Mouse (Mus musculus) thymus, postnatal 36 days (tissue): ENCODE measurements around the gene Aaed1.

Experiments used
- DNase-seq, 2 experiments: peaks; one replicate each; pipeline ENCODE4 v3.0.0; 2022; ENCODE audit warnings: mixed read lengths in 2 of 2

Aaed1 gene

DNA sequence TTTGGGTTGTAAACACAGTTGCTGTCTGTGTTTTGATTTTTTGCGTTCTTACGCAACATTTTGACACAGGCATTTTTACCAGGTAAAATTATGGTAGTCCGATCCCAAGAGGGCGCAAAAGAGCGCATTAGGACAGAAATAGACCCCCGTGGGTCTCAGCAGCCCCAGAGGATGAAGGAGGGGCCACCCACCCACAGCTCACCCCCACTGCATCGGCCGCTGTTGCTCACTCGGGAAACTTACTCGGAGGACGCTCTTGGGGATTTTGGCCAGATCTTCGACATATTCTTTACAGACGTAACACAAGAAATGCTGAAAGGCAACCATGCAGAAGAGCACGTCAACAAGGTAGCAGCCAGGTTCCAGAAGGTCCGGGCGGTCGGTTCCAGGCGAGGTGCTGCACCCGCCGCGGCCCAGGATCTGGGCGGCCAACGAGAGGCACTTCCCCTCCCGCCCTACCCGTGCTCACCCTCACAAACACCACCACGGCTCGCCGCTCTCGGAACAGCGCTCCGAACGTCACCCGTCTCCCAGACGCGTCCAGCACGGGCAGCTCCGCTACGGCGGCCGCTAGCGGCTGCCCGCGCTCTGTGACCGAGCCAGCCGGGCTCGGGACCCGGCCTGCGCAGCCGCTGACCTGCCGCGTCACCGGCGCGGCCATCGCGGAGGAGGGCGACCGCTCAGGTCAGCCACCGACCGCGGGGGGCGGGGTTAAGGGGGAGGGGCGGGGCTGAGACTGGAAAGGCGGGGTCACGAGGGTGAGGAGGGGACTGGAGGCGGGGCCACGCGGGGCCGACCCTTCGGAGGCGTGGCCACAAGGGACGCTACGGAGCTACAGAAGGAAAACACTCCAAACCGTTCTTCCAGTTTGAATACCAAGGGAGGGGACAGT, at the start of gene Aaed1:
Aaed1 (minus strand) TSS at position 687 of the 892 bp plus-strand sequence.
- DNase-seq: peak; percentile 84 to 88

DNA sequence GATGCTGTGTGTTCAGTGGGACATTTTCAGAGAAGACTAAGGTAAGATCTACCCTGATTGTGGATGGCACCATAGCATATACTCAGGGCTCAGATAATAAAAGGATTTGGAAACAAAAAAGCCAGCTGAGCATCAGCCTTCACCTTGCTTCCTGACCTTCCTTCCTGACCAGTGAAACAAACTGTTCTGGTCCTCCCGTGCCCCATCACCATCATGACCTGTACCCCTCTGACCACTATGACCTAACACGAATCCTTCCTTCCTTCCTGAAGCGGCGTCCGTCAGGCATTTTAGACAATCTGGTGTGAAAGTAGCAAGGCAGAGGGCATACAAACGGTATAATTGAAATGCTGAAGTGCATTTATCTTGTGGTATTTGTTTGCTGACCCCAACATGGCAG, 49.6 kb upstream of the Aaed1 start:
- DNase-seq: no peak

DNA sequence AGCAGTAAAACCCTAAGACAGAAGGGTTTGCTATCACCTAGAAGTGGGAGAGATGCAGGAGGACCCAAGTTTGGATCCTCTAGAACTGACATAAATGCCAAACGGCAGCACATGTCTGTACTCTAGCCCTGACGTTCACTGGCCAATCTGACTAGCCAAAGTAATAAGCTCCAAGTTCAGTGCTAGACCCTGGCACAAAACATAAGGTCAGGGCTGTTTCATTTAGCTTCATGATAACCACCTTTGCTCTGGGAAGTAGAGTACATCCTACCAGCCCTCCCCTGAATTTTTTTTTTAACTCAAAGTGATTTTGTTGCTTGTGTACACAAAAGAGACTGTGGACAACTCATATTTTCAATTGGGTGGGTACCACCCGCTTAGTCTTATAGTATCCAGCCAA, 48.5 kb upstream of the Aaed1 start:
- no peak for DNase-seq

DNA sequence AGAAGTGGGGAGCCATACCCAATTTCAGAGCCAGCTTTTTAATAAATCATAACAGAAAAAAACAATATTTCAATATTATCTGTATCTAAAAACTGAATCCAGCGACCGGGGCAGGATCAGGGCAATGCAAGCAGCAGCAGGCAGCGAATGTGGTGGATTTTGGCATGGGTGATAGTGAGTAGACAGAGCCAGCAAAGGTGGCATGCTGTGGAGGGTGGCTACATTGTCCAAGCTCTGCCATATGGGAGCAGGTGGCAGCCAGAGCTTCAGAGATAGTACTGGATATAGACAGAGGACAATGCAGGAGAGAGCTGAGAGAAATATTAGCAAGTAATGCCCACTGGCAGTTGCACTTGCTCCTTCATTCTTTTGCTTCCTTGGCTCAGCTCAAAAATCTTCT, 47.2 kb upstream of the Aaed1 start:
- DNase-seq: no peak

DNA sequence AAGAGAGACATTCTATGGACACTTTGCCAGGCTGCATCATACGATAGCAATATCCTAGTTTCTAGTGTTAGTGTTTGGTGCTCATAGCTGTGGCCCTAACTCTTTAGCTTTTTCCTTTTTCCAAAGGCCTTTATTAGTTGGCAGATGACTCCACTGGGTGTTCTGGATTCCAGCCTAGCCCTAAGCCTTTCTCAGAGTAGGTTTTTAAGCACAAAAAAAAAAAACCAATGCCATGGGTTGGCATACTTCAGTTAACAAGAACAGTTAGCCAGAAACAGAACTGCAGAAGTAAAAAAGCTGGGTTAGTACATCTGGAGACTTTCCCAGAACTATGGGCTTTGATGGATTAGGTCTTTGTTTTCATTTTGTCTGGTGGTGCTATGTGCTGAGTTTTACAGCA, 46.0 kb upstream of the Aaed1 start:
- no peak for DNase-seq

DNA sequence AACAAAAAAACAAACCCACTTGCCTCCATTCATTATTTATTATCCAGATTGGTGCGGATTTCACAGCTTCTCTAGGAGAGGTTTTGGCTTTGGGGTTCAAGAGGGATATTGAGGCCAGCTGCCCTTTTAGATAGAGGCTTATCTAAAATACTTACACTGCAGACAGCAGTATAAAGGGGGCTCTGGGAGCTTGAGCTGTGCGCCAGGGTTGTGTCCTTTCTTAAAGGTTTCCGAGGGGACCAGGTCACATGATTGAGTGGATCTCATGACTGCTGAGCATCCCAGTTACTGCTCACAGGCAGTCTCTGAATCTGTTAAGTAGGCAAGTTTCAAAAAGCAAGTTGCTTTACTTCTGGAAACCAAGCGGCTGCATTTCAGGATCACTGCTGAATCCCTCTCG, 44.9 kb upstream of the Aaed1 start:
- DNase-seq: no peak

DNA sequence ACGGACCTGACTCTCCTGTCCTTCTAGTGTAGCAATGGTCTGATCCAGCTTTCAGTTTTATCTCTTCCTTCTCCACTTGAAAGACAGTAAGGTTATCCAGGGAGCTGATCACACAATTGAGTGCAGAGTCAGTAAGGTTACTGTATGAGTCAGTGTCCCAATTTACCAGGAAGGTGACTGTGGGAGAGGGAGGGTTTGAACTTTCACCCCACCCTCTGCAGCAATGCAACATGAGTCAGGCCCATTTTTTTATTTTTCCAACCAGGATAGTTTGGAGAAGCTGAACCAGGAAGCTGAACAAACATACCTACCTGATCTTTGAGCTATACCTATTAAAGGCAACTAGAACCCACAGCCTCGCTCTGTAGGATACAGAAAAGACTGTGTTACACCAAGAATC, 37.0 kb upstream of the Aaed1 start:
- DNase-seq: no peak

DNA sequence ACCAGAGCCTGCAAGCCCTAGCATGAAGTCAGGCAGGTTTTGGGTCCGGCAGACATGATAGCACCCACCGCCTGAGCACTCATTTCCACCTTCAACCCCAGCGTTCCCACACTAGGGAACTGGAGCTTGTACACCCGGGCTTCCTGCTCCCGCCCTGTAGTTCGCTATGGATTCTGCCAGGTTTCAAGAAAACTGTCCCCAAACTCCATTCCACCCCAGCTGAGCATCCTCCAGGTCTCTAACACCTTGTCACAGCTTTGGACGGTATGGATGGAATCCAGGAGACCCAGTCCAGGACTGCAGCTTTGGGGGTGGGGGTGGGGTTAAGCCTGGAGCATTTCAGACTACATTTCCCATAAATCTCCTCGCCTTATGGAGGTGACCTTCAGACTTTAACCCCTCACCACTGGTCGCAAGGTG, 31.6 kb upstream of the Aaed1 start:
- DNase-seq: no peak

DNA sequence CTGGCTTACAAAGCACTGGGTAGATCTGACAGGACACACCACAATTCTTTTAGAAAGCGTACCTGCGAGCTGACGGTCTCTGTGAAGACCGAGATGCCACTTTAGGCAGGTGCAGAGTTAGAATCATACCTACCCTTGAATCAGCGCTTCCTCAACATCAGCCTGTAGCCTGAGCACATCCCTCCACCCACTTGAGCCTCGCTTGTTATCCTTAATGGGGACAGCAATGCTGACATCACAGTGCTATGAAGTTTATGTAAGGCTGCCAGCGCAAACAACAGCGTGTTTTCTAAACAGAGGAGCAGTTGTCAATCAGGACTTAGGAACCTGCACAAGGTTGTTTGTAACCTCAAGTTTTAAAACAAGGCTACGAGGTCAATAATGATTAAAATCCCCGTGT, 31.1 kb upstream of the Aaed1 start:
- no peak for DNase-seq

DNA sequence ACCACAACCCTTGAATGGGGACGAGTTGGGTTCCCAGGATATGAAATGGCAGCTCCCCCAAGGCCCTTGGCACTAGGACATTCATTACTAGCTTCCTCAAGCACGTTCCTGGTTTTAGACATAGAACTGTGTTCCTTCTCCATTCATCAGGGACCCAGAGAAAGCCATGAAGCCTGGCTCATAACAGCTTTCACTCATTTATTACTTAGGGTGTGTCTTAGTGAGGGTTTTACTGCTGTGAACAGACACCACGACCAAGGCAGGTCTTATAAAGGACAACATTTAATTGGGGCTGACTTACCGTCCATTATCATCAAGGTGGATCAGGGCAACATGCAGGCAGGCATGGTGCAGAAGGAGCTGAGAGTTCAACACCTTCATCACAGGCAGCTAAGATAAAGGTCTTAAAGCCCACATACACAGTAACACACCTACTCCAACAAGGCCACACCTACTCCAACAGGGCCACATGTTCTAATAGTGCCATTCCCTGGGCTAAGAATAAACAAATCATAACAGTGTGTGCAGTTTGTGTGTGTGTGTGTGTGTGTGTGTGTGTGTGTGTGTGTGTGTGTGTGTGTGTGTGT, 23.1 kb upstream of the Aaed1 start:
- no peak for DNase-seq

DNA sequence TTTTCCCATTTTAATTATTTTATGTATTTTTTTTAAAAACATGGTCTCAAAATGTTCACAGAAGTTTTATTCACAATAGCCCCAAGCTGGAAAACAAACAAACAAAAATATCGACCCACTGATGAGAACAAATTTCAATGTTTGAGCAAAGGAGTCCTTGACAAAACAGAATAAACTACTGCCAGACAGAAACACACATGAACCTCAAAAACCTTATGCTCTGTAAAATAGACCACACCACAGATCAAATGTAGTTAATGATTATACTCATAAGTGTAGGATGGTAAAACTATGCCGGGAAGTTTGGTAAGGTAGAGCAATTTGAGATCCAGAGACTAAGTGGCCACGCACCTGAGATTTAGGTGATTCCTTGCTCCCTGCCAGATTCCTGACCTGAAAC, 20.6 kb upstream of the Aaed1 start:
- DNase-seq: no peak

DNA sequence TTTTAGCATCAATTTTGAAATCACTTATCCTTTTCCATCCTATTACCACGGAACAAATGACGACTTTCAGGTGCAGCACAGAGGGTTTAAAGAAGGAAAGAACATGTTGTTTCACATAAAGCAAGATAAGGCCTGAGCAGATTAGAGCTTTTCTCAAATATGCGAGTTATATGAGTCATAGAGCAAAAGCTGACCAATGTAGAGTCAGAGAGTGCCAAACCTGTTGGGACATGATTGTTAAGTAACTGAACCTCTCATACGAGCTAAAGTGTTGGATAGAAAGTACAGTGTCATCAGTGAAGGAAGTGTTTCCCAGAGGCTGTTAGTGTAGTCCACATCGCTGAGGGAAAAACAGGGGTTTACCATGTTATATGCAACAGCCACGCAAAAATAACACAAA, 19.8 kb upstream of the Aaed1 start:
- no peak for DNase-seq

DNA sequence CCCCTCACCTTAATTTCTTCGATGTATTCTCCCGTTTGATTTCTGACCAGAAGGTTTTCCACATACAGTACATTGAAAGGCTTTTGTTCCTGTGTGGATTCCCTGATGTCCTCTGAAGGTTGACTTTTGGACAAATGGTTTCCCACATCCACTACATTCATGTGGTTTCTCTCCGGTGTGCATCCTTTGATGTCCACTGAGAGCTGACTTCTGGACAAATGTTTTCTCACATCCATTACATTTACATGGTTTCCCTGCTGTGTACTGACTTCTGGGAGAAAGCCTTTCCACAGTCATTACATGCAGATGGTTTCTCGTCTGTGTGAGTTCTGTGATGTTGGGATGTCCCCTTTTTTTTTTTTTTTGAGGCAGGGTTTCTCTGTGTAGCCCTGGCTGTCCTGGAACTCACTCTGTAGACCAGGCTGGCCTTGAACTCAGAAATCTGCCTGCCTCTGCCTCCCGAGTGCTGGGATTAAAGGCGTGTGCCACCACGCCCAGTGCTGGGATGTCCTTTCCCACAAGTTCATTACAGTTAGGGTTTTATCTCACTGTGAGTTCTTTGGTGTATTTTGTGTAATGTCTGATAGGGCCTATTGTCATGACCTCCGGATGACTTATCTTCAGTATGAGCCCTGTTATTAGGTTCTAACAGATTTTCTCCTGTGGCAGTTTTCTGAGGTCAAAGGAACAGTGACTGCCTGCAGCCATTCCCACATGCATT, 10.2 kb upstream of the Aaed1 start:
- no peak for DNase-seq

DNA sequence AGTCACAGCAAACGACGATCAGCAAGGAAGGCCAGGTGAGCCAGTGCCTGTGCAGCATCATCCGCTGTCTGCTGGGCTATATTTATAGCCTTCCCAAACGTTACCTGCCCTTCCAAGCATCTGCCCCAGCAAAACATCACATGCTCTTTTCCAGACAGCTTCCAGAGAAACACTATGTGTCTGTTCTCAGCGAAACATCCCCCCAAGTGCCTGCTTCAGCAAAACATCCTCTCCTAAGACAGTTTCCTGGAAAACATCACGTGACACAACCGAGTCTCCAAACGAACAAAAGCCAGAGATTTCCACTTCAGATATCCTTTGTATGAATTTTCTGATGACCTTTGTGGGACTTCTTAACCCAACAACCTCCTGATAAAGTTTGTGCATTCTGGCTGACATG, 7.8 kb upstream of the Aaed1 start:
- DNase-seq: no peak

DNA sequence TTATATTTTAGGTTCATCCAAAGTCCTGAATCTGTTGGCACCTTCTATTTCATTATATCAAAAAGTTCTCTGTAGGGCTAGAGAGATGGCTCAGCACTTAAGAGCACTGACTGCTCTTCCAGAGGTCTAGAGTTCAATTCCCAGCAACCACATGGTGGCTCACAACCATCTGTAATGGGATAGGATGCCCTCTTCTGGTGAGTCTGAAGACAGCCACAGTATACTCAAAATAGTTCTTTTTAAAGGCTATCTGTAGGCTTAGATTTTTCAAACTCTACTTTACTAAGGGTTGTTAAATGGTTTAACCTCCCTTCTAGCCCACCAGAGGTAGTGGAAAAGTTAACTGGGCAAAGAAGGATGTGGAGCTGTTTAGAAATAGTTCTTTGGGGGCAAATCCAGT, 7.3 kb upstream of the Aaed1 start:
- DNase-seq: no peak

DNA sequence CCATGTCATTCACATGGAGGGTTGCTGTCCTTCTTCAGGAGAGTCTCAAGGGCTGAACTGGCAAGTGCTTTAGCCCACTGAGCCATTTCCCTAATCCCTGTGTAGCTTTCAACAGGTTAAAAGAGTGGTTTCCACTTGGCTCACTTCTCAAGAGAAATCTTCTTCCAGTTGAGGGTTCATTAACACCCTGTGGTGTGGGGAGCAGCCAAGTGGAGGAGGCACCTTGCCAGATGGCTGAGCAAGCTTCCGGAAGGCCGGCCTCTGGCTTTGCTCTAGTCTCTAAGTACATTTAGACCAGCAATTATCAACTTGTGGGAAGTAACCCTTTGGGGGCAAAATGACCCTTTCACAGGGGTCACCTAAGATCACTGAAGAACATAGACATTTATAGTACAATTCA, 5.8 kb upstream of the Aaed1 start:
- DNase-seq: no peak

DNA sequence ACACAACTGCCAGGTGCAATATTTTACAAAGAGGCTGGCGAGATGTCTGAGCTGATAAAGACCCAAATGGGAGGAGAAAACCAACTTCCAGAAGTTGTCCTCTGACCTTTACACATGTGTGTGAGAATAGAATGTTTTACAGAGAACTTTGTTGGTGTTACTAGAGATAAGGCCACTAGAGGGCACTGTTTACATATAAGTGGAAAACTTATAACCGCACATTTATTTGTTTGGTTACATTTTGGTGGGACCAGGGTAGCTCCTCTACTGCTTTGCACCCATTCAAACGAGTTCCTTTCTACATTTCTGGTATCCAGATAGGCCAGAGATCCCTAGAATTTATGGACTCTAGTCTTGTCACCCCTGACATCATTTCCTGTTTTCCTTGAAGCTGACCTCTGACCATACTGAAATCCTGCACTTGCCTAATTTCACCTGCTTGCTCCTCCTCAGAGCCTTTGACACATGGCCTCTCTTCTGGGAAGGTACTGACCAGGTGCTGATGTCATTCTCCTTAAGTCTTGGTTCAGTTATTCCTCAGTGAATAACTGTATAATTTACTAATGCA, 3.1 kb upstream of the Aaed1 start:
- DNase-seq: no peak

DNA sequence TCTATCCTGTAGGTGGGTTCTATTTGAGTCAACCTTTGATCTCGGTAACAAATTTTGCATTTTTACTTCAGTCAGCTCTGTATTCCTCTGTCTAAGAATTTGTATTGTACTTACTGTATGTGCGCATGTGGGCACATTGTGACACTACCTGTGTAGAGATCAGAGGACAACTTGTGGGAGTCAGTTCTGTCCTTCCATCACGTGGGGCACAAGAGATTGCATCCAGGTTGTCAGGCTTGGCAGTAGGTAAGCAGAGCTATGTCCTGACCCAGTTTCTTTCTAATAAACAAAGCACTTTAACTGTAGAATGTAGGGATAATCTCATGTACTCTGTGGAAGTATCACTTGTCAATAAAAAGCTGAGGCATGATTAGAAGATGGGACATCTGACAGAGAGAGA, 1.5 kb upstream of the Aaed1 start:
- DNase-seq: no peak

DNA sequence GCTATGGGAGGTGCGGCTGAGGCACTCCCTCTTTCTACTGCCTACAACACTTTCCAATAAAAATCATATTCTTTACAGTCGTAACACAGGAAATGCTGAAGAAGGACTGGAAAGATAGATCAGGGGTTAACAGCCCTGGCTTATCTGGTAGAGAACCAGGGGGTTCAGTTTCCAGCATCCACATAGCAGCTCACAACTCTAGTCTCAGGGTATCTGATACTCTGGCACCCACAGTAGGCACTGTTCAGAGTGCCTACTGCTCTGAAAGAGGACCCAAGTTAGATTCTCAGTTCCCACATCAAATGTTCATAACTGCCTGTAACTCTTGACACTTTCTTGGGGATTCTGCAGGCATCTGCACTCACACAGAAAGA, 393 bp upstream of the Aaed1 start:
- no peak for DNase-seq

DNA sequence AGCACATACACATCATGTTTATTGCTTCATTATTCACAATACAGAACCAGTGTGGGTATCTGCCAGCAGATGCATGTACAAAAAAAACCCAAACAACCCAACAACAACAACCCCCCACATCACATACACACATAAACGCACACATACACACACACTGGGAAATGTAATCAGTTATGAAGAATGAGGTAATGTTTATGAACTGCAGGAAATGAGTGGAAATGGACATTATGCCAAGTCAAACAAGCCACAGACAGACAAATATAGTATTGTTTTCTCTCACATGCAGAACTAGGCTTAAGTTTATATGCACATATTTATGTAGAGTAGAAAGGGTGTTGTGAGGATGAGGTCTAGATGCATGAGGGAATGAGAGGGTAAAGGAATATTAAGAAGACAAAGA, 1.2 kb downstream of the Aaed1 start:
- no peak for DNase-seq

DNA sequence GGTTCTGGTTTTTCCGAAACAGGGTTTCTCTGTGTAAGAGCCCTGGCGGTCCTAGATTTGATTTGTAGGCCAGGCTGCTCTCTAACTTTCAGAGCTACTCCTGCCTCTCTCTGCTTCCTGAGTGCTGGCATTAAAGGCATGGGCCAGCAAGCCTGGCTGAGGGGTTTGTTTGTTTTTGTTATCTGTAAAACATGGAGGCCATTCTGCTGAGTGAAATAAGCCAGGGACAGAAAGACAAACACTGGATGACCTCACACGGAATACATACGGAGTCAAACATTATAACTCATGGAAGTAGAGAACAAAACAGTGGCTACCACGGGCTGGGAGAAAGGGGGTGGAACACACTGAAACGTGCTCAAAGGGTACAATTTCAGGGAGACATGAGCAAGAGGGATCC, 1.9 kb downstream of the Aaed1 start:
- no peak for DNase-seq

DNA sequence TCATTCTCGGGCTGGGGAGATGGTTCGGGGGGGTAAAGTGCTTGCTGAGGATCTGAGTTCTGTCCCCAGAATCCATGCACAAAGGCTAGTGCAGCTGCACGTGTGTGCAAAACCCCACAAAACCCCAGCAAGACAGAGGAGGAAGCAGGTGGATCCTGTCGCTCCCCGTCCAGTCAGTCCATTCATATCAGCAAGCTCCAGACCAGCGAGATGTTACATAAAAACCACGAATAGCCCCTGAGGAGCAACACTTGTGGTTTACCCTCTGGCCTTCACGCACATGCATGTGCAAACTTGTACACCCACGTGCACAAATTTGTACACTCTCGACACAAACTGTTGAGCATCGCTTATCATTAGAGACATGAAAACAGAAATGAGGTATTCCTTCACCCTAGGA, 2.7 kb downstream of the Aaed1 start:
- DNase-seq: peak; percentile 8 to 16

DNA sequence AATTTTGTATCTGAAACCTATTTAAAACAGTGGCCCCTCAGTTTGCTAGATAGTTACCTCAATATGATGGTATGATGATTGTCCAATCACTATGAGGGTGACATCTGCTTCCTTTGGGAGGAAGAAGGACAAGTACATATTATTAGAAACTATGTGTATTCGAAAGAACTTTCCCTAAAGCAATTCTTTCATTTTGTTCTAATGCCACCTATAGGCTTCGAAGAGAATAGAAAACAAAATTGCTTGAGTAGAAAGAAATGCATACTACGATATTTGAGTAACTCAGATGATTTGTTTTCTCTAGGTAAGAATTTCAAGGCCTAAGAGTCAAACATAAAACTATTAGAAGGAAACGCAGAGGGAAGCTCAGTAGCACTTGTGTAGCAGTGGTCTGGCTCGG, 3.5 kb downstream of the Aaed1 start:
- DNase-seq: no peak

DNA sequence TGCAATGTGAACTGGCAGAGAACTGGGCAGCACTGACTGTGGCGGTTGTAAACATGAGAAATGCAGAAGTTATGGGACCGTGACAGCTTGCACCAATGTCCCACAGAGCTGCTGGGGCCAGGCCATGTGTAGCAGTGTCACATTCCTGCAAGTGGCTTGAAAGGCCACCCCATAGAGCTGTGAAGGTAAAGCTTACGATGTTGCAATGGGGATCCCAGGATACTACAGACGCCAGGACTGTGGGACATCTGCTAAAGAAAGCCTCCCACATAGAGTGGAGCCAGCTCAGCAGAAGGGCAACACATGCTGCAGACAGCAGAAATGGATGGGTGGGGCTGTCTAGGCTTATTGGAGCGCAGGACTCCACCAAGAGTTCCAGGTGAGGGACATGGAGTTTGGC, 5.0 kb downstream of the Aaed1 start:
- DNase-seq: no peak
